Comparison of ENCODE assay signal across 7 mouse cellular contexts in the genomic region with DNA sequence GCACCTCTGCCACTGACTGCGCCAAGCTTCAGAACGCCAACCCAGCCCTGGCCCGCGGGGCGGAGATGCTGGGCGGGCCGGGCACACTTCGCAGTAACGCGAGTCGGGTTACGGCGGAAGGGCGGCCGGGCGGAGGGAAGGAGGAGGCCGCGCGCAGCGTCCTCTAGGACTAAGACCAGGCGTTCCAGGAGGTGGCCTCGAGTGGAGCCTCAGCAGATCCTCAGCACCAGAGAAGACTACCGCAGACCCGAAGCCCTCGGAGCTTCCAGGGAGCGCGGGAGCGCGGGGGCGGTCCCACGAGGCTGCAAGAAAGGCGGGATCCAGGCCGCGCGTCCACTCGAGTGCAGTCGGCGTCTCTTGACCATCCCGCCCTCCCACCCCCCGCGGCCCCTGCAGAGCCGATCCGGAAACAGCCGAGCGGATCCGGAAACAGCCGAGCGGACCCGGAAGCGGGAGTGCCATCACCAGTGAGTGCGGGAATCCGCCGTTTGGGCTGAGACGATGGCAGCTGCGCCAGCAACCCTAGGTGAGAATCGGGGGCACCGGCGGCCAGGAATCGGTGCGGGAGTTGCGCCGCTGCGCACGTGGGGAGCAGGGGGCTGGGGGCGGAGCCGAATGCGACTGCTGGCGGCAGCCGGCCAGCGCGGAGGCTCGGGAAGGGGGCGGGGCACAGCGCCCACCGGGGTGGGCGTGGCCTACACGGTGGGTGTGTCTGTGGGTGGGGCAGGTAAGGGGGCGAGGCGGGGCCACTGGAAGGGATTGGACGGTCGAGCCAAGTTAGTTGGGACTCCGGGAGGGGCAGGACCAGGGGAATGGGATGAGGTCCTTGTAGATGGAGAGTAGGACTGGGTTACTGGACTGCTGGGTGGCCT. TPM values are rescaled to one million over a fixed set of nuclear protein-coding genes. Genes with fewer than 3 reads are reported as not detected.
A peak's percentile ranks its signal among the peaks of the same experiment; 100 is the strongest.
DNase-seq lines count a peak whose midpoint lies in the region; ATAC-seq lines count a peak whose summit lies in the region.

A gene (plus strand): TSS at position 129 of the 872 bp plus-strand sequence.

- peak within 1 kb of the TSS; percentile 85 for H3K4me3 ChIP-seq in intestine, embryonic 15.5 days (replicated peaks)
- H3K4me3 ChIP-seq in midbrain, embryonic 10.5 days: peak within 1 kb of the TSS; percentile 69

- peak; percentile 97 to 98 for DNase-seq in adrenal gland, adult 18-20 months (ENCODE audit: low spot score in 2 of 2)
- peak; percentile 93 for DNase-seq in embryo, embryonic 11 days
- DNase-seq in gastrocnemius, postnatal 36 days: peak; percentile 97 to 98
- DNase-seq in left cerebral cortex, postnatal 25 days (ENCODE audit: low spot score in 2 of 2): peak; percentile 94
- peak; percentile 97 for DNase-seq in midbrain, embryonic 10.5 days (ENCODE audit: low spot score)
- DNase-seq in right cerebral cortex, postnatal 4 days: peak; percentile 99

- ATAC-seq in intestine, embryonic 15.5 days: peak; percentile 96

- H3K9ac ChIP-seq in intestine, embryonic 15.5 days: peak within 1 kb of the TSS; percentile 88

- H3K27ac ChIP-seq in intestine, embryonic 15.5 days: peak within 1 kb of the TSS; percentile 98
- H3K27ac ChIP-seq in midbrain, embryonic 10.5 days (replicated peaks): peak within 1 kb of the TSS; percentile 96

- no peaks in the 10 kb centered on the region for H3K9me3 ChIP-seq in intestine, embryonic 15.5 days
- H3K9me3 ChIP-seq in midbrain, embryonic 10.5 days (replicated peaks): no peaks in the 10 kb centered on the region

- peaks cover 9% of the 10 kb centered on the region for H3K4me1 ChIP-seq in intestine, embryonic 15.5 days (replicated peaks)
- H3K4me1 ChIP-seq in midbrain, embryonic 10.5 days: peaks cover 24% of the 10 kb centered on the region

- no peaks in the 10 kb centered on the region for H3K36me3 ChIP-seq in intestine, embryonic 15.5 days
- no peaks in the 10 kb centered on the region for H3K36me3 ChIP-seq in midbrain, embryonic 10.5 days

- H3K4me2 ChIP-seq in intestine, embryonic 15.5 days (replicated peaks): peak within 1 kb of the TSS; percentile 91

- no peaks in the 10 kb centered on the region for H3K27me3 ChIP-seq in intestine, embryonic 15.5 days (replicated peaks)
- no peaks in the 10 kb centered on the region; the same call in 1 of the 2 replicates for H3K27me3 ChIP-seq in midbrain, embryonic 10.5 days (ENCODE audit: low read depth, poor library complexity, severe bottlenecking)

- WGBS in intestine, embryonic 15.5 days: under 1% methylated on average over 80 of the region's 82 CpGs
- under 1% methylated on average over 82 of the region's 82 CpGs for WGBS in midbrain, embryonic 10.5 days

- intact Hi-C loops in gastrocnemius, postnatal 36 days (cut with DNase I): no loop called here
- intact Hi-C loops in left cerebral cortex, postnatal 25 days (cut with DNase I): loop anchor here (2.0 kb wide), 1 partner anchor 46 kb away; a partner anchor contains a TSS

RNA-seq across cellular contexts. Expression of the gene that starts here (rescaled TPM):
- total RNA-seq in adrenal gland, adult 18-20 months (2021): 10 to 100 TPM; 42.2 to 43.2 TPM
- total RNA-seq in gastrocnemius, postnatal 36 days (2021): 10 to 100 TPM; 13.8 to 14.0 TPM
- polyA plus RNA-seq in intestine, embryonic 15.5 days (2015; fragmentation: Nextera tagmentation; extraction: Ambion mirVana): 23.9 and 24.2 TPM in 2 replicates
- 10 to 100 TPM; 10.8 to 14.4 TPM for total RNA-seq in left cerebral cortex, postnatal 25 days (2021)
- 26.6 and 27.0 TPM in 2 replicates for polyA plus RNA-seq in midbrain, embryonic 10.5 days (2016; fragmentation: Nextera tagmentation; extraction: Ambion mirVana)

Comparison
In these comparisons a context has a peak if more than half of its experiments do, and no peak if none do; other contexts are left out.
1. Peak in every context shown above with its lines: DNase-seq, ATAC-seq, H3K4me3 ChIP-seq and H3K27ac ChIP-seq.